Mouse (Mus musculus) limb, embryonic 10.5 days (tissue): ENCODE results near the gene Olfr513. TPM values are rescaled to one million over a fixed set of nuclear protein-coding genes. Genes with fewer than 3 reads are reported as not detected.

Experiments
- DNase-seq: peaks from one replicate; pipeline ENCODE4 v3.0.0-alpha.2; 2017; ENCODE audit warnings: low spot score
- H3K27ac ChIP-seq: fragments of 300-500 bp; sonication (generic); 2 replicates; pipeline ENCODE4 v1.5.1; 2016; ENCODE audit warnings: mild to moderate bottlenecking
- H3K27me3 ChIP-seq: fragments of 300-500 bp; sonication (generic); 2 replicates; pipeline ENCODE4 v1.6.1; 2016; ENCODE audit warnings: low read depth, mild to moderate bottlenecking; ENCODE audit not compliant: poor library complexity, severe bottlenecking
- H3K36me3 ChIP-seq: fragments of 300-500 bp; sonication (generic); 2 replicates; pipeline ENCODE4 v1.6.1; 2016; ENCODE audit warnings: mild to moderate bottlenecking, moderate library complexity
- H3K4me1 ChIP-seq: fragments of 300-500 bp; sonication (generic); 2 replicates; pipeline ENCODE4 v1.6.1; 2016
- H3K4me3 ChIP-seq: fragments of 300-500 bp; sonication (generic); 2 replicates; pipeline ENCODE4 v1.5.1; 2016; ENCODE audit warnings: mild to moderate bottlenecking, moderate library complexity
- H3K9me3 ChIP-seq: fragments of 300-500 bp; sonication (generic); replicated peaks from 2 replicates; pipeline ENCODE4 v1.6.1; 2016; ENCODE audit warnings: mild to moderate bottlenecking
- WGBS: fragments of 180-500 bp; shearing (Covaris S2); methylation state at CpG from one replicate; pipeline ENCODE4 v1.1.7; 2016; 5-methylcytosine and 5-hydroxymethylcytosine counted together
- polyA plus RNA-seq: library from polyadenylated mRNA; unstranded; fragments of >200 nt; fragmentation: Nextera tagmentation; extraction: Ambion mirVana; gene quantifications from 2 replicates; pipeline ENCODE4 v1.2.1, GENCODE M21; 2016

Gene Olfr513
- not detected in 2 replicates for polyA plus RNA-seq

DNA sequence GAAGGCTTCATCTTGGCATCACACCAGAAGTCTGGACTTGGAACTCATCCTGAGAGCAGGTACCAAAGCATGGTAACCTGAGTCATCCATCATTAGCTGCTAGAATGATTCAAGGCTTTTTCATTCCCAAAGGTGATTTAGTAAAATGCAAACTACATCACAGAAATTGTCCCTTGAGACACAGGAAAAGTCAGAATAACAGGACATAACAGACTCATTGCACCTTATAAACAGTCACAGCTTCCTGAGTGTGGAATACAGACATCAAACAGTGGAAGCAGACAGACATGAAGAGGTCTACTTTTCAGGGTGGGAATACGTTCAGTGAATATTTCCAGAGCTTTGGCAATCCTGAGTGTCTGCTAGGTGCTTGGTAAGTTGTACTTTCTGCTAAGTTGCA, at the start of gene Olfr513:
Gene Olfr513 (plus strand): TSS at position 301 of the 400 bp plus-strand sequence.
- Histone ChIP-seq H3K4me3 (no peak within 1 kb of the TSS), H3K36me3 (no peaks in the 10 kb centered on the region), H3K4me1 (no peaks in the 10 kb centered on the region), H3K27me3 (no peaks in the 10 kb centered on the region), H3K27ac (no peak within 1 kb of the TSS), H3K9me3 (no peaks in the 10 kb centered on the region)
- 94% methylated on average over 1 of the region's 1 CpGs for WGBS
- DNase-seq, result no peak

DNA sequence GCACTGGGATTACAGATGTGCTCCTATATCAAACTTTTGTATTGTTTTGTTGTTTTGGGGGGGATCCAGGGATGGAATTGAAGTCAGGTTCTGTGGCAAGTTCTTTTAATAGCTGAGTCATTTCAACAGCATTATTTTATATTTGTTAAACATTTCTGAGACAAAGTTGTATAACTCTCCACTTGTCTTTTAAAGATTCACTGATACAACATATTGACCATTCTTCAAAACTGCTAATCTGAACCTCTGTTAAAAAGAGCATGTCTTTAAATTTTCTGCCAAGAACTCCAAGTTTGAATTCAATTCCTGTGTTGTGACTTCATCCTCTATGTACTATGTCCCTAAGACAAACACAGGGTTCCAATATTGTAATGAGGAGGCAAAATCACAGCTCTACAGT, 37.8 kb upstream of the Olfr513 start, which contains the start of gene Olfr512:
Gene Olfr512 (plus strand): TSS at position 301 of the 400 bp plus-strand sequence.
- no peak within 1 kb of the TSS for H3K27ac ChIP-seq
- H3K9me3 ChIP-seq, result no peaks in the 10 kb centered on the region
- no peaks in the 10 kb centered on the region for H3K27me3 ChIP-seq
- H3K4me1 ChIP-seq, result no peaks in the 10 kb centered on the region
- H3K4me3 ChIP-seq, result no peak within 1 kb of the TSS
- H3K36me3 ChIP-seq, result no peaks in the 10 kb centered on the region
- DNase-seq, result no peak

DNA sequence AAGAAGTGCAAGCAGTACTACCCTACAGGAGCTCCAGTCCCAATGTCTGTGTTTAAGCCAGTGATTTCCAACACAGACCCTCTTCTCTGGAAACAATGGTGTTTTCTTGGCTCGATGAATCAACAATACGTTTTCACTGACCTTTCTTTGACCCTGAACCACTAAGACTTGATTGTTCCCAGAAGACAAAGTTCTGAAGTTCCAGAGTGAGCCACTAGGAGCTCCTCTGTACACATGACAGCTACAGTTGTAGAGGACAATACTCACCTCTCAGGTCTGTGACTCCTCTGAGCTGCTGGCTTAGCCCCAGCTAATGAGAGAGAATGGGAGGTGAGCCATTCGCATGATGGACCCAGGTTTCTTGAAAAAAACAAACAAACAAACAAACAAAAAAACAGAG, 9.6 kb downstream of the Olfr513 start:
- Histone ChIP-seq H3K9me3 (no peaks in the 10 kb centered on the region), H3K27ac (no peak overlapping the region), H3K4me1 (no peaks in the 10 kb centered on the region; the same call in 1 of the 2 replicates), H3K27me3 (no peaks in the 10 kb centered on the region), H3K36me3 (no peaks in the 10 kb centered on the region), H3K4me3 (no peak overlapping the region)
- WGBS, result 42% methylated on average over 3 of the region's 3 CpGs
- DNase-seq, result no peak

DNA sequence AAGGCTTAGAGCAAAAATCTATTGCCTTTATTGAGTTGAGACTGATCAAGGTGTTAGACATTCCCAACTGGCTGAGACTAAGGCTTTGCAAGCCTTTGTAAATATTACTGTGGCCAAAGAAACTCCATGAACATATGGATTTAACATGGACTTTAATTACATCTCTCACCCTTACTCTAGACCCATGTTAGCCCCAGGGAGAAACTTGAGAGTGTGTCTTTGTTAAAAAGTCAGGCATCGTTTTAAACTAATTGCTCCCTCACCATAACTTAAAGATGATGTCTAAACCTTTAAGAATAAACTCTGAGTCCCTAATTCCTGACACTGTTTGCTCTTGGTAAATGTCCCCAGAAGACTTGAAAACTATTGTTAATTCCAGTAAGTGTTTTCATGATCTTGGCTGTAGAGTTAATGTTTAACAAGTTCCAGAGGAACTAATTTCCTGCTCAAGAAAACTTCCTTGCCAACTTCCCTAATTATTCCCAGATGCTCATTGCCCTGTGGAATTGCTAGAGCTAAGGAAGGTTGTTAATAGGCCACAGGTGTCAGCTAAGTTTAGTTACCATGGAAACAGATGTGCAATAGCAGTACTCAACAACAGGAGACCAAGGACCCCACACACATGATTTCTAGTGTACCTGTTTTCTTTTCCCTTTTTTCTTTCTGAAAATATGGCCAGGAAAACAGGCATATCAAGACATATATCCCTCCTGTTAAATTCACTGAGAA, 46.6 kb downstream of the Olfr513 start:
- no peaks in the 10 kb centered on the region for H3K36me3 ChIP-seq
- H3K4me3 ChIP-seq, result no peak overlapping the region
- 15% methylated on average over 1 of the region's 1 CpGs for WGBS
- peak overlapping the region; percentile 87 for H3K27ac ChIP-seq
- peak; percentile 56 for DNase-seq
- H3K4me1 ChIP-seq, result peaks cover 18% of the 10 kb centered on the region
- H3K9me3 ChIP-seq, result no peaks in the 10 kb centered on the region
- no peaks in the 10 kb centered on the region for H3K27me3 ChIP-seq

Other genes with a start within 250 kb of the Olfr513 start
- not detected in 2 replicates for gene Olfr502, start 225.9 kb upstream of the Olfr513 start, polyA plus RNA-seq
- not detected in 2 replicates for gene Olfr503, start 206.4 kb upstream of the Olfr513 start, polyA plus RNA-seq
- gene Olfr504, start 185.2 kb upstream of the Olfr513 start, polyA plus RNA-seq, result not detected in 2 replicates
- gene Olfr506, start 140.2 kb upstream of the Olfr513 start, polyA plus RNA-seq, result not detected in 2 replicates
- gene Olfr507, start 129.2 kb upstream of the Olfr513 start, polyA plus RNA-seq, result not detected in 2 replicates
- gene Olfr508, start 121.0 kb upstream of the Olfr513 start, polyA plus RNA-seq, result not detected in 2 replicates
- gene Olfr509, start 99.1 kb upstream of the Olfr513 start, polyA plus RNA-seq, result not detected in 2 replicates
- gene Olfr510, start 84.6 kb upstream of the Olfr513 start, polyA plus RNA-seq, result not detected in 2 replicates
- not detected in 2 replicates for gene Olfr512, start 37.7 kb upstream of the Olfr513 start, polyA plus RNA-seq
- not detected in 2 replicates for gene Olfr514, start 75.0 kb downstream of the Olfr513 start, polyA plus RNA-seq
- not detected in 2 replicates for gene Olfr516, start 99.6 kb downstream of the Olfr513 start, polyA plus RNA-seq
- gene Olfr517, start 121.4 kb downstream of the Olfr513 start, polyA plus RNA-seq, result not detected in 2 replicates
- not detected in 2 replicates for gene Olfr518, start 134.0 kb downstream of the Olfr513 start, polyA plus RNA-seq
- gene Olfr519, start 143.4 kb downstream of the Olfr513 start, polyA plus RNA-seq, result not detected in 2 replicates
- gene Nlrp10, start 179.2 kb downstream of the Olfr513 start, polyA plus RNA-seq, result 0.11 and 0.14 TPM in 2 replicates
- gene Eif3f, start 183.4 kb downstream of the Olfr513 start, polyA plus RNA-seq, result 85.8 and 87.3 TPM in 2 replicates
- gene Tub, start 199.4 kb downstream of the Olfr513 start, polyA plus RNA-seq, result 2.4 and 3.7 TPM in 2 replicates